Mouse (Mus musculus) megakaryocyte, embryonic 14.5 days (primary cell): Measurements from ENCODE around the gene Camk1.

Experiments
- FLI1 ChIP-seq: IDR thresholded peaks from 2 replicates; pipeline ENCODE4 v1.6.1; 2012; ENCODE audit warnings: low read length, inconsistent platforms, mixed read lengths
- GATA1 ChIP-seq: IDR thresholded peaks from 3 replicates; pipeline ENCODE4 v1.6.1; 2012; ENCODE audit warnings: mixed read lengths, low read length, inconsistent platforms, borderline replicate concordance

DNA sequence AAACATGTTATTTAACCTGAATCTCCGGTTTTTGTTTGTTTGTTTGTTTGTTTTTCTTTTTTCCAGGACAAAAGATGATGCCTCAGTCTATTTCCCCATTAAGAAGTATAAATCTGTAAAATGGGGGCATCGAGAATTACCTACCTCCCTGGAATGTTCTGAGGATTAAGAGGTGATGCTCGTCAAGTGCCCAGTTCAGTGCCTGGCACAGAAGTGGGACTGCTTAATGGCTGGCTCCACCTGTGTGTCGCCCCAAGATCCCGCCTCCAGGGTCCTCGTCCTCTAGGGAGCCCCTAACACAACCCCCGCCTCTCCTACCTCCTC lies 33.4 kb upstream of the Camk1 start:
- TF ChIP-seq GATA1, result no peak
- TF ChIP-seq FLI1, result no peak
